Mouse (Mus musculus) brain, embryonic 14.5 days (tissue): ENCODE measurements around the gene Gabra4.

ENCODE experiments used
- CTCF ChIP-seq: fragments of 200-500 bp; IDR thresholded peaks from 2 replicates; pipeline ENCODE4 v1.5.1; 2012; ENCODE audit warnings: inconsistent platforms, mild to moderate bottlenecking, moderate library complexity, borderline replicate concordance; ENCODE audit not compliant: insufficient read depth, insufficient read length; ENCODE audit errors: extremely low read depth
- POLR2A ChIP-seq: fragments of 200-500 bp; IDR thresholded peaks from 2 replicates; pipeline ENCODE4 v1.6.1; 2012; ENCODE audit warnings: mild to moderate bottlenecking, inconsistent platforms, borderline replicate concordance; ENCODE audit not compliant: poor library complexity, insufficient read depth, insufficient read length, severe bottlenecking; ENCODE audit errors: extremely low read depth

GRCm38 (mm10) chr5:71593745-71594255 is 64.3 kb downstream of the Gabra4 start:
- no peak for TF ChIP-seq POLR2A
- no peak for TF ChIP-seq CTCF
